Mouse (Mus musculus): ENCODE measurements at regions not wholly inside any gene's neighbourhood (a gene's known extent, or its start where the extent isn't known, plus 50 kb on each side); places are given as distances from the start of the nearest gene placed in this dataset.

GRCm38 (mm10) chr9:92130445-92130844 is 62.3 kb upstream of the Plscr5 start:
- H3K4me3 ChIP-seq (ENCODE audit: control insufficient read depth in 1 of 2, insufficient read depth in 1 of 2, low read depth in 2 of 2, low read length in 2 of 2), result no peak overlapping the region
- peaks cover 0 to 2% of the 10 kb centered on the region in 2 experiments; a peak in 1 of 4 replicates for H3K27me3 ChIP-seq (ENCODE audit: control insufficient read depth in 1 of 2, insufficient read depth in 2 of 2, low read length in 2 of 2)
- H3K9me3 ChIP-seq (replicated peaks; ENCODE audit: insufficient read depth, low read length), result no peaks in the 10 kb centered on the region
- TF ChIP-seq EP300 (IDR thresholded peaks at IDR 0.05; ENCODE audit: low read depth in 1 of 2, low read length in 2 of 2), result no peak
- TF ChIP-seq POLR2AphosphoS5 (IDR thresholded peaks at IDR 0.05; ENCODE audit: borderline replicate concordance, low read depth, low read length), result no peak
- TF ChIP-seq TCF12 (IDR thresholded peaks at IDR 0.05; ENCODE audit: low read depth, low read length), result no peak
- no peak for TF ChIP-seq TBP (IDR thresholded peaks at IDR 0.05; ENCODE audit: low read depth, low read length)
- TF ChIP-seq POLR2AphosphoS2 (IDR thresholded peaks at IDR 0.05; ENCODE audit: low read length), result no peak
- no peak for TF ChIP-seq RAD21 (IDR thresholded peaks at IDR 0.05; ENCODE audit: low read depth, low read length)
- TF ChIP-seq NELFE (IDR thresholded peaks at IDR 0.05; ENCODE audit: low read depth, low read length), result no peak
- TF ChIP-seq USF2 (IDR thresholded peaks at IDR 0.05; ENCODE audit: borderline replicate concordance in 1 of 2, insufficient read depth in 1 of 2, low read depth in 1 of 2, low read length in 2 of 2), result no peak
- no peak for TF ChIP-seq NRF1 (IDR thresholded peaks at IDR 0.05; ENCODE audit: insufficient read depth, low read depth, low read length, poor library complexity, severe bottlenecking)
- TF ChIP-seq MXI1 (IDR thresholded peaks at IDR 0.05; ENCODE audit: low read depth, low read length), result no peak
- no peak for TF ChIP-seq MYC (IDR thresholded peaks at IDR 0.05; ENCODE audit: low read depth, low read length)
- TF ChIP-seq POLR2A (IDR thresholded peaks at IDR 0.05; ENCODE audit: control insufficient read depth in 1 of 2, insufficient read depth in 1 of 2, low read depth in 1 of 2, low read length in 2 of 2, poor library complexity in 1 of 2), result no peak
- no peak for TF ChIP-seq CTCF (IDR thresholded peaks at IDR 0.05 in 2 of 3, conservative IDR thresholded peaks at IDR 0.05 in 1 of 3; ENCODE audit: control insufficient read depth in 1 of 3, insufficient read depth in 1 of 3, low read depth in 2 of 3, low read length in 3 of 3, poor library complexity in 1 of 3, severe bottlenecking in 1 of 3)
- TF ChIP-seq ZNF384 (IDR thresholded peaks at IDR 0.05; ENCODE audit: low read depth, low read length), result no peak
- no peak for TF ChIP-seq ZC3H11A (IDR thresholded peaks at IDR 0.05; ENCODE audit: low read depth, low read length)
- H3K9ac ChIP-seq (ENCODE audit: control insufficient read depth, low read depth, low read length, poor library complexity, severe bottlenecking), result no peak overlapping the region
- no peaks in the 10 kb centered on the region for H3K79me2 ChIP-seq (ENCODE audit: control insufficient read depth, insufficient read depth, low read length, poor library complexity)
- DNase-seq (ENCODE audit: low read depth, low spot score), result no peak
- no peaks in the 10 kb centered on the region for H3K4me1 ChIP-seq (ENCODE audit: control insufficient read depth in 1 of 2, insufficient read depth in 2 of 2, low read length in 2 of 2)
- H3K27ac ChIP-seq (ENCODE audit: control insufficient read depth, low read depth, low read length), result no peak overlapping the region
- no peaks in the 10 kb centered on the region for H3K36me3 ChIP-seq (ENCODE audit: control insufficient read depth in 1 of 2, insufficient read depth in 2 of 2, low read length in 2 of 2)

DNA sequence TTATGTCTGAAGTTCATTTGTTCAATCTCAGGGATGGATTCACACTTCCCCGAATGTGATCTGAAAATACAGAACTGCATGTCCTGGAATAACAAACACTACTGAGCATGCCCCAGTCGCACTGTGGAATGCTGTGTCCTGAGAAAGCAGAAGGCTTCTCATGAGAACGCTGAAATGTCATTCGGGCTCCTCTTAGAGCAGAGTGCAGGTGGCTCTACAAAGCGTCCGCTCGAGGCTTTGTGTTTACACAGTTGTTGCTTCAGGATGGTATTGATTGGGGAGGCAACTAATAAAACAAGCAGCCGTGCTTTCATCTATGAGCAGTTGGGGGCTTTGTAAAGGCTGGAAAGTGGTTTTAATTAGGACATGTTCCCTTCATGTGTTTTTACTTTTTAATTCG is 60.3 kb upstream of the Plscr5 start:
- Histone ChIP-seq H3K27ac (ENCODE audit: control insufficient read depth, low read depth, low read length) (no peak overlapping the region), H3K27me3 (ENCODE audit: control insufficient read depth in 1 of 2, insufficient read depth in 2 of 2, low read length in 2 of 2) (peaks cover 0 to 2% of the 10 kb centered on the region in 2 experiments; a peak in 2 of 4 replicates), H3K4me3 (ENCODE audit: control insufficient read depth in 1 of 2, insufficient read depth in 1 of 2, low read depth in 2 of 2, low read length in 2 of 2) (no peak overlapping the region), H3K4me1 (ENCODE audit: control insufficient read depth in 1 of 2, insufficient read depth in 2 of 2, low read length in 2 of 2) (no peaks in the 10 kb centered on the region), H3K79me2 (ENCODE audit: control insufficient read depth, insufficient read depth, low read length, poor library complexity) (no peaks in the 10 kb centered on the region), H3K9me3 (replicated peaks; ENCODE audit: insufficient read depth, low read length) (no peaks in the 10 kb centered on the region), H3K36me3 (ENCODE audit: control insufficient read depth in 1 of 2, insufficient read depth in 2 of 2, low read length in 2 of 2) (no peaks in the 10 kb centered on the region), H3K9ac (ENCODE audit: control insufficient read depth, low read depth, low read length, poor library complexity, severe bottlenecking) (no peak overlapping the region)
- no peak for DNase-seq (ENCODE audit: low read depth, low spot score)
- no peak for TF ChIP-seq CTCF (IDR thresholded peaks at IDR 0.05 in 2 of 3, conservative IDR thresholded peaks at IDR 0.05 in 1 of 3; ENCODE audit: control insufficient read depth in 1 of 3, insufficient read depth in 1 of 3, low read depth in 2 of 3, low read length in 3 of 3, poor library complexity in 1 of 3, severe bottlenecking in 1 of 3)
- no peak for TF ChIP-seq SMC3 (IDR thresholded peaks at IDR 0.05; ENCODE audit: low read depth, low read length)
- no peak for TF ChIP-seq NELFE (IDR thresholded peaks at IDR 0.05; ENCODE audit: low read depth, low read length)
- no peak for TF ChIP-seq KAT2A (conservative IDR thresholded peaks at IDR 0.05; ENCODE audit: low read depth, low read length)
- TF ChIP-seq USF2 (IDR thresholded peaks at IDR 0.05; ENCODE audit: borderline replicate concordance in 1 of 2, insufficient read depth in 1 of 2, low read depth in 1 of 2, low read length in 2 of 2), result no peak
- no peak for TF ChIP-seq POLR2AphosphoS2 (IDR thresholded peaks at IDR 0.05; ENCODE audit: low read length)
- TF ChIP-seq TBP (IDR thresholded peaks at IDR 0.05; ENCODE audit: low read depth, low read length), result no peak

All from MEL (cell line).